Mouse (Mus musculus): ENCODE results near the gene Mepce.

DNA sequence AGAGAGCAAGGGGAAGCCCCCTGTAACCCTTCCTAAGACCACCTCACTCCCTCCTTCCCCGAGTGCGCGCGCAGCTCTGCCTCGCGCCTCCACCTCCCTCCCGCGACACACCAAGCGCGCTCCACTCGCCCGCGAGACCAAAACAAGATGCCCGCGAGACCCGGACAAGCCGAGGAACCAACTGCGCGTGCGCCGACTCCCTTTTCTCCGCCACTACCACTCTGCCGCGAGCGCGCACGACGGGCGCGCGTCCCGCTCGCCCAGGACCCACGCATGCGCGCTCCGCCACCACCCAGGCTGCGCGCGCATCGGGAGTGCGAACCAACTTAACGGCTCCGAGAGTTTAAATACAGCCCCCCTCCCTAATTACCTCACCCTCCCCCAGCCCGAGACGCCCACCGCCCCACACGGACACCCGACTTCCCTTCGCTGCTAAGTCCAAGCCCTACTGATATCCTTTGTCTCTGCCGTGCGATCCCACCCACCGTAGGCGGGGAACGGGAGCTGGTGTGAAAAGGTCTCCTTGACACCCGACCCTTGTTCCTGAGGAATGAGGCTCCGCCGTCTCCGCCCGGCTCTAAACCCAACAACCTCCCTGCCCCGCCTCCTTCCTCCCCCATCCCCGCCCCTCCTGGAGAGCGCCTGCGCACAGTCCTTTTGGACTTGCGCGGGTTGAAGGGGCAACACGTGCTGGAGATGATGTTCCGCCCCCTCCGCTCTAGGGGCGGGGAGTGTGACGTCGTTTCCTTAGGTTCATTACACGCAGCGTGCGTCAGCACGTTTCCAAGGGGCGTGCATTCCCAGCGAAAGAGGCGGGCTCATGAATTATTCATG lies 1.1 kb downstream of the Mepce start:
- TF ChIP-seq CTCF (conservative IDR thresholded peaks at IDR 0.05 in 1 of 2, IDR thresholded peaks at IDR 0.05 in 1 of 2; ENCODE audit: low read depth in 2 of 2, low read length in 2 of 2) (no peak), EP300 (IDR thresholded peaks at IDR 0.05; ENCODE audit: low read length) (no peak), POLR2A (IDR thresholded peaks at IDR 0.05; ENCODE audit: low read depth, low read length) (peak; percentile 98), IRF4 (IDR thresholded peaks at IDR 0.05; ENCODE audit: low read depth, low read length) (no peak; the same call in 1 of the 2 replicates), POLR2AphosphoS2 (IDR thresholded peaks at IDR 0.05; ENCODE audit: low read depth, low read length) (peak; percentile 90), MAZ (IDR thresholded peaks at IDR 0.05; ENCODE audit: low read depth, low read length) (peak; percentile 67; the same call in 1 of the 2 replicates), ELF1 (IDR thresholded peaks at IDR 0.05; ENCODE audit: low read depth, low read length) (peak; percentile 65), BHLHE40 (IDR thresholded peaks at IDR 0.05; ENCODE audit: low read depth, low read length) (peak; percentile 99), USF1 (IDR thresholded peaks at IDR 0.05; ENCODE audit: low read depth, low read length) (peak; percentile 82), ZC3H11A (IDR thresholded peaks at IDR 0.05; ENCODE audit: low read depth, low read length) (no peak), SIN3A (IDR thresholded peaks at IDR 0.05; ENCODE audit: low read length) (peak; percentile 69; the same call in 1 of the 2 replicates), TCF12 (IDR thresholded peaks at IDR 0.05; ENCODE audit: low read depth, low read length) (peak; percentile 34)

Data from CH12.LX (cell line).